Mouse (Mus musculus) liver, embryonic 16.5 days (tissue): ENCODE results near the gene Rnase11. TPM values are rescaled to one million over a fixed set of nuclear protein-coding genes. Genes with fewer than 3 reads are reported as not detected.
A peak's percentile ranks its signal among the peaks of the same experiment; 100 is the strongest.

Experiments used
- ATAC-seq: fragments of 200-750 bp; cut with Nextera tagmentation; 2 replicates; pipeline ENCODE4 v1.8.0; 2017; ENCODE audit warnings: low read depth, mild to moderate bottlenecking, moderate number of reproducible peaks, moderate library complexity
- H3K27ac ChIP-seq: fragments of 300-500 bp; sonication (generic); 2 replicates; pipeline ENCODE4 v1.5.1; 2014; ENCODE audit warnings: mild to moderate bottlenecking, low read length
- H3K27me3 ChIP-seq: fragments of 300-500 bp; sonication (generic); 2 replicates; pipeline ENCODE4 v1.6.1; 2014; ENCODE audit warnings: low read depth, low read length, mixed read lengths; ENCODE audit not compliant: control insufficient read depth, insufficient read depth
- H3K36me3 ChIP-seq: fragments of 300-500 bp; sonication (generic); 2 replicates; pipeline ENCODE4 v1.6.1; 2014; ENCODE audit warnings: mild to moderate bottlenecking; ENCODE audit not compliant: control insufficient read depth, insufficient read depth
- H3K4me1 ChIP-seq: fragments of 300-500 bp; sonication (generic); 2 replicates; pipeline ENCODE4 v1.6.1; 2014; ENCODE audit warnings: low read depth, low read length, mixed read lengths; ENCODE audit not compliant: control insufficient read depth
- H3K4me2 ChIP-seq: fragments of 300-500 bp; sonication (generic); 2 replicates; pipeline ENCODE4 v1.6.1; 2014; ENCODE audit warnings: low read depth, low read length, mixed read lengths
- H3K4me3 ChIP-seq: fragments of 300-500 bp; sonication (generic); 2 replicates; pipeline ENCODE4 v1.5.1; 2014; ENCODE audit warnings: low read depth, mild to moderate bottlenecking, low read length
- H3K9ac ChIP-seq: fragments of 300-500 bp; sonication (generic); 2 replicates; pipeline ENCODE4 v1.6.1; 2014; ENCODE audit warnings: low read depth, low read length
- H3K9me3 ChIP-seq: fragments of 300-500 bp; sonication (generic); replicated peaks from 2 replicates; pipeline ENCODE4 v1.6.1; 2016; ENCODE audit warnings: low read length; ENCODE audit not compliant: control insufficient read depth
- WGBS: fragments of 180-500 bp; shearing (Covaris S2); extraction: QIAGEN DNeasy Blood & Tissue Kit; methylation state at CpG from one replicate; pipeline ENCODE4 v1.1.7; 2014; ENCODE audit not compliant: insufficient replicate concordance; 5-methylcytosine and 5-hydroxymethylcytosine counted together
- polyA plus RNA-seq: library from polyadenylated mRNA; unstranded; fragments of >200 nt; fragmentation: Nextera tagmentation; extraction: Ambion mirVana; gene quantifications from 2 replicates; pipeline ENCODE4 v1.2.1, GENCODE M21; 2015

Rnase11 gene
- polyA plus RNA-seq, 1 experiment from 2014 or later: not detected

GRCm38 (mm10) chr14:51090921-51091900 is 41.2 kb upstream of the Rnase11 start, which contains the start of the genes Rnase4 and Ang:
Gene Rnase4 (plus strand): TSS chr14:51091077.
Gene Ang (plus strand): TSS chr14:51091150.
- H3K27ac ChIP-seq: peak within 1 kb of the TSS; percentile 78
- H3K36me3 ChIP-seq: no peaks in the 10 kb centered on the region
- peak within 1 kb of the TSS; percentile 77 for H3K4me3 ChIP-seq
- no peaks in the 10 kb centered on the region for H3K27me3 ChIP-seq
- 8% methylated on average over 33 of the region's 33 CpGs for WGBS
- peaks cover 37% of the 10 kb centered on the region for H3K4me1 ChIP-seq
- peak within 1 kb of the TSS; percentile 61 for H3K9ac ChIP-seq
- peak within 1 kb of the TSS; percentile 92 for H3K4me2 ChIP-seq
- ATAC-seq: no peak
- H3K9me3 ChIP-seq: no peaks in the 10 kb centered on the region

GRCm38 (mm10) chr14:51090077-51090781 is 40.3 kb upstream of the Rnase11 start:
- H3K4me1 ChIP-seq: peaks cover 42% of the 10 kb centered on the region
- peak overlapping the region; percentile 78 for H3K27ac ChIP-seq
- no peaks in the 10 kb centered on the region for H3K36me3 ChIP-seq
- peak overlapping the region; percentile 77 for H3K4me3 ChIP-seq
- under 1% methylated on average over 27 of the region's 27 CpGs for WGBS
- H3K9ac ChIP-seq: peak overlapping the region; percentile 61
- no peaks in the 10 kb centered on the region for H3K9me3 ChIP-seq
- no peaks in the 10 kb centered on the region for H3K27me3 ChIP-seq
- peak; percentile 14 for ATAC-seq
- peak overlapping the region; percentile 92 for H3K4me2 ChIP-seq

GRCm38 (mm10) chr14:51089674-51090076 is 39.7 kb upstream of the Rnase11 start:
- no peak for ATAC-seq
- H3K4me1 ChIP-seq: peaks cover 47% of the 10 kb centered on the region
- WGBS: under 1% methylated on average over 15 of the region's 15 CpGs

GRCm38 (mm10) chr14:51088970-51089673 is 39.2 kb upstream of the Rnase11 start:
- Histone ChIP-seq H3K4me2 (peak overlapping the region; percentile 92), H3K9me3 (no peaks in the 10 kb centered on the region), H3K9ac (peak overlapping the region; percentile 65), H3K27ac (peak overlapping the region; percentile 78), H3K36me3 (no peaks in the 10 kb centered on the region), H3K27me3 (no peaks in the 10 kb centered on the region; the same call in 1 of the 2 replicates), H3K4me3 (peak overlapping the region; percentile 77), H3K4me1 (peaks cover 53% of the 10 kb centered on the region)
- ATAC-seq: peak; percentile 90
- under 1% methylated on average over 34 of the region's 34 CpGs for WGBS

More at GRCm38 (mm10) chr14:51089674-51090076, 39.7 kb upstream of the Rnase11 start:
- Histone ChIP-seq H3K4me2 (peak overlapping the region; percentile 92), H3K9me3 (no peaks in the 10 kb centered on the region), H3K36me3 (no peaks in the 10 kb centered on the region), H3K27me3 (no peaks in the 10 kb centered on the region), H3K27ac (peak overlapping the region; percentile 78), H3K4me3 (peak overlapping the region; percentile 77), H3K9ac (peak overlapping the region; percentile 61)

GRCm38 (mm10) chr14:51088166-51088969 is 38.4 kb upstream of the Rnase11 start:
- peak overlapping the region; percentile 78 for H3K27ac ChIP-seq
- H3K36me3 ChIP-seq: no peaks in the 10 kb centered on the region
- peaks cover 53% of the 10 kb centered on the region for H3K4me1 ChIP-seq
- peaks cover 5% of the 10 kb centered on the region for H3K27me3 ChIP-seq
- peak; percentile 47 for ATAC-seq
- 1% methylated on average over 23 of the region's 23 CpGs for WGBS
- peak overlapping the region; percentile 77 for H3K4me3 ChIP-seq
- no peaks in the 10 kb centered on the region for H3K9me3 ChIP-seq
- H3K9ac ChIP-seq: peak overlapping the region; percentile 65
- peak overlapping the region; percentile 92 for H3K4me2 ChIP-seq

GRCm38 (mm10) chr14:51087762-51088161 is 37.8 kb upstream of the Rnase11 start:
- Histone ChIP-seq H3K9me3 (no peaks in the 10 kb centered on the region), H3K4me2 (peak overlapping the region; percentile 92), H3K27me3 (peaks cover 11% of the 10 kb centered on the region), H3K36me3 (no peaks in the 10 kb centered on the region), H3K27ac (no peak overlapping the region), H3K4me1 (peaks cover 57% of the 10 kb centered on the region), H3K4me3 (peak overlapping the region; percentile 77), H3K9ac (peak overlapping the region; percentile 56; the same call in 1 of the 2 replicates)
- ATAC-seq: no peak
- 16% methylated on average over 9 of the region's 9 CpGs for WGBS

- Histone ChIP-seq H3K27me3 (peaks cover 18% of the 10 kb centered on the region), H3K27ac (no peak overlapping the region), H3K9me3 (no peaks in the 10 kb centered on the region), H3K36me3 (no peaks in the 10 kb centered on the region), H3K4me3 (no peak overlapping the region), H3K4me2 (no peak overlapping the region), H3K4me1 (peaks cover 55% of the 10 kb centered on the region), H3K9ac (no peak overlapping the region)
- WGBS: 59% methylated on average over 4 of the region's 4 CpGs
- ATAC-seq: no peak
Measured at GRCm38 (mm10) chr14:51085911-51086310, 35.9 kb upstream of the Rnase11 start.

- Histone ChIP-seq H3K4me2 (no peak overlapping the region), H3K27ac (no peak overlapping the region), H3K4me3 (no peak overlapping the region), H3K9me3 (no peaks in the 10 kb centered on the region), H3K27me3 (peaks cover 19% of the 10 kb centered on the region), H3K9ac (no peak overlapping the region), H3K36me3 (no peaks in the 10 kb centered on the region), H3K4me1 (peaks cover 49% of the 10 kb centered on the region)
- no peak for ATAC-seq
- 66% methylated on average over 2 of the region's 2 CpGs for WGBS
Measured at GRCm38 (mm10) chr14:51085086-51085485, 35.1 kb upstream of the Rnase11 start.
